Mouse (Mus musculus) C2C12 (cell line): Measurements from ENCODE around the gene Med12l. TPM values are rescaled to one million over a fixed set of nuclear protein-coding genes. Genes with fewer than 3 reads are reported as not detected.

Source experiments
- H3K27me3 ChIP-seq: one replicate; pipeline ENCODE4 v1.6.1; 2011; ENCODE audit not compliant: control insufficient read depth, insufficient read depth, insufficient read length
- H3K36me3 ChIP-seq: one replicate; pipeline ENCODE4 v1.6.1; 2011; ENCODE audit not compliant: control insufficient read depth, insufficient read depth
- H3K4me3 ChIP-seq: one replicate; pipeline ENCODE4 v1.5.1; 2011; ENCODE audit warnings: mild to moderate bottlenecking, control low read depth; ENCODE audit not compliant: poor library complexity, insufficient read depth, severe bottlenecking
- H3K79me2 ChIP-seq: one replicate; pipeline ENCODE4 v1.6.1; 2011; ENCODE audit not compliant: control insufficient read depth, insufficient read depth
- H3K79me3 ChIP-seq: one replicate; pipeline ENCODE4 v1.6.1; 2011; ENCODE audit warnings: low read depth, control low read depth
- H3ac ChIP-seq: one replicate; pipeline ENCODE3; 2011; ENCODE audit warnings: low read depth; ENCODE audit not compliant: control insufficient read depth, insufficient read length
- CEBPB ChIP-seq: IDR thresholded peaks from one replicate; pipeline ENCODE4 v1.6.1; 2011; ENCODE audit warnings: low read depth, mild to moderate bottlenecking, control low read depth, moderate library complexity
- CTCF ChIP-seq: IDR thresholded peaks from one replicate; pipeline ENCODE4 v1.5.1; 2011; ENCODE audit not compliant: control insufficient read depth, insufficient read depth, insufficient read length
- FOSL1 ChIP-seq: IDR thresholded peaks from one replicate; pipeline ENCODE4 v1.8.0; 2011; ENCODE audit warnings: mild to moderate bottlenecking, low read length; ENCODE audit not compliant: poor library complexity, insufficient read depth, severe bottlenecking
- MAX ChIP-seq: IDR thresholded peaks from one replicate; pipeline ENCODE4 v1.6.1; 2011; ENCODE audit warnings: mild to moderate bottlenecking, control low read depth
- MYOD1 ChIP-seq: IDR thresholded peaks from one replicate; pipeline ENCODE4 v1.6.1; 2011; ENCODE audit warnings: low read depth; ENCODE audit not compliant: control insufficient read depth, insufficient read length
- MYOG ChIP-seq: IDR thresholded peaks from one replicate; pipeline ENCODE4 v1.6.1; 2011; ENCODE audit not compliant: control insufficient read depth, insufficient read length; ENCODE audit errors: extremely low read depth
- USF1 ChIP-seq: IDR thresholded peaks from one replicate; pipeline ENCODE4 v1.6.1; 2011; ENCODE audit warnings: low read depth, mild to moderate bottlenecking, control low read depth, moderate library complexity
- polyA plus RNA-seq: library from polyadenylated mRNA; unstranded; fragments of >200 nt; fragmentation: generic; extraction: Trizol; gene quantifications from one replicate; pipeline ENCODE4 v1.2.1, GENCODE M21; 2012; ENCODE audit warnings: missing spikeins

The Med12l gene
- polyA plus RNA-seq, 1 experiment: not detected

DNA sequence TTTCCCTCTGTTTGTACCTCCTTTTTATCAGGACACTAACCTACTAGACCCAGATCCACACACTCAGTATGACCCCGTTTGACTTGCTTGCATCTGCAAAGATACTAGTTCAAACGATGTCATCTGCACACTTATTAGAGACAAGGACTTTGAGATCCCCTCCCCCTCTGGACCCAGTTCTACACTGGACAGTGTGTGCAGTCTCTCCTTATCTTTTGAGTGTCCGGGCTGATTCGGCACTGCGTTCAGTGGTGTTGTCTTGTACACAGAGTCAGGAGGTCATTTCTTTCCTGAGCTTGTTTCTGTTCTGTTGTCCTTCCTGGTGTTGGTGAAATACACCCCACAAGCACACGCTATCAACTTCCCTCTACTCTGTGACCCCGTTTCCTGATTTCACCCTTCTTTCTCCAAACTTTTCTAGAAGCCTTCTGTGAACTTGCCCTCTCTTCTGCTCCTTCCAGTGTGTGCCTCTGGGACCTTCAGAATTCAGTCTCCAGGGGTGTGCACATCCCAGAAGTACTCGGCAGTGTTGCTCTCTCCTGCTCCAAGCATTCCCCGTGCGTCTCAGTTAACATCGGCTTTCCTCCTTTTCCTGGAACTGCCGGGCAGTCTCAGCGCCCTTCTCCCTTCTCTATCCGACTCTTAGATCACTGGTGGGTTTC is 19.0 kb downstream of the Med12l start:
- Histone ChIP-seq H3K27me3 (peaks cover 19% of the 10 kb centered on the region), H3K36me3 (no peaks in the 10 kb centered on the region), H3K79me2 (no peaks in the 10 kb centered on the region), H3K79me3 (no peaks in the 10 kb centered on the region), H3ac (no peak overlapping the region), H3K4me3 (no peak overlapping the region)
- TF ChIP-seq MAX: no peak
- TF ChIP-seq FOSL1: no peak
- TF ChIP-seq MYOD1: no peak
- TF ChIP-seq USF1: no peak
- TF ChIP-seq MYOG: no peak
- no peak for TF ChIP-seq CTCF
- TF ChIP-seq CEBPB: no peak

DNA sequence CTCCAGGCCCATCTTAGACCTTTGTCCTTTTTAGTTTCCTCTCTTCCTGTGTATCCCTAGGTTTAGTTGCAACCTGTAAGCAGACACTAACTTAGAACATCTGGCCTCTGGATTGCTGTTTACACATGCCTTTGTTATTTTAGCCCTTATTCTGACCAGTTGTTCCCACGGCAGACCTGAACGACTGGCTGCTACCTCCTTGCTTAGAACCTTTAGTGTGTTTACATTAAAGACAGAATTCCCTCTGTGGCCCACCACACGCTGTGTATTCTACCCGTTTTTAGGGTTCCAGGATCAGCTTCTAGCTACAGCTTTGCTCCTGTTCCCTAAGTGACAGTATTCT is 19.5 kb downstream of the Med12l start:
- Histone ChIP-seq H3K79me2 (no peaks in the 10 kb centered on the region), H3K36me3 (no peaks in the 10 kb centered on the region), H3K79me3 (no peaks in the 10 kb centered on the region), H3ac (no peak overlapping the region), H3K4me3 (no peak overlapping the region), H3K27me3 (peaks cover 17% of the 10 kb centered on the region)
- TF ChIP-seq CEBPB (no peak), MYOG (no peak), FOSL1 (no peak)

DNA sequence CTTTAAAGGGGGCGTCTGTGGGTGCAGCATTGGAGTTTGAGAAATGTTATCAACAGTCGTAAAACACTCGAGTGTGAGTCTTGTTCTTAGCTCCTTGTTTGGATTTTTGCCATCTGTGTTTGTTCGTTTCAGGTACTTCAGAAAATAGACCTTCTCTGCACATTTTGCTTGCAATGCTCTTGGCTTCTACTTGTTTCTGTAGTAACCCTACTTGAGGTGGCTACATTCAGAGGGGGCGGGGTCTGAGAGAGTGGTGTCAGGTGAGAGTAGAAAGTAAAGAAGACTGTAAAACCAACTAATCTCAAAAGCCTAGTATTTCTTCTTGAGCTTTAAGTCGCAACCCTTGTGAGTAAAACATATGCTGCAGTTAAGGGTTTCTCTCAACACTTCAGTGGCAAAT is 23.1 kb downstream of the Med12l start:
- Histone ChIP-seq H3K79me3 (no peaks in the 10 kb centered on the region), H3K4me3 (no peak overlapping the region), H3K27me3 (peaks cover 7% of the 10 kb centered on the region), H3K36me3 (no peaks in the 10 kb centered on the region), H3ac (no peak overlapping the region), H3K79me2 (no peaks in the 10 kb centered on the region)
- TF ChIP-seq CEBPB (no peak), MYOG (no peak), CTCF (no peak), MAX (no peak), FOSL1 (no peak), USF1 (no peak), MYOD1 (no peak)

DNA sequence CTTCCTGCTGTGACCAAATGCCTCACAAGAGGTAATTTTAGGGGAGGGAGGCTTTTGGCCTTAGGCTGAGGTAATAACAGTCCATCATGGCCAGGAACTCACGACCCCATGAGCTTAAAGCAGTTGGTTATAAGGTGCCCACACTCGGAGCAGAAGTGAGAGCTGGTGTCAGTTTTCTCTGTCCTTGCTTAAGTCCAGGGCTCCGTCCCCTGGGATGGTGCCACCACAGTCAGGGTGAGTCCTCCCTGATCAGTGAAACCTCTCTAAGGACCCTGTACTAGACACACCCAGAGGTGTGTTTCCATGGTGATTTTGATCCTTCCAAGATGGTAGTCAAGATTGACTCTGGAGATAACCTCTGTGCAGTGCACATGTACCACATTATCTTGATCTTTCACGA is 25.4 kb downstream of the Med12l start:
- Histone ChIP-seq H3K36me3 (no peaks in the 10 kb centered on the region), H3K79me3 (no peaks in the 10 kb centered on the region), H3K4me3 (no peak overlapping the region), H3K79me2 (no peaks in the 10 kb centered on the region), H3K27me3 (no peaks in the 10 kb centered on the region), H3ac (no peak overlapping the region)
- no peak for TF ChIP-seq USF1
- TF ChIP-seq CTCF: no peak

DNA sequence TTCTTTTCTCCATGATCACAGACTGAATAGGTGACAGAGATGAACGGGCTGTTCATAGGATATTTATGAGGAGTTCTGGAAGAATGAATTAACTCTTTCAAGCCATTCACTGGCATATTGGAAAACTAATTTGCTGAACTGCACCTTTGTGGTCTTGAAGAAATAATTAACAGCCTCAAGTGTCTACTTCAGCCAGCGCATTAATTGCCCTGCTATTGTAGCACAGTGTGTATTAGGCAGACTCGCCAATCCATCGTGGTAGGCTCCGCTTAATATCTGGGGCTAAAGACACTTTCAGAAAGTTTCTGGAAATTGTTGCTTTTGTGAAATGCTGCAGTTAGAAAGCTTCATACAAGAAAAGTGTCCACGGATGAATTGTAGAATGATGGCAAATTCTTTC is 35.9 kb downstream of the Med12l start:
- no peaks in the 10 kb centered on the region for H3K36me3 ChIP-seq
- H3K27me3 ChIP-seq: no peaks in the 10 kb centered on the region
- TF ChIP-seq MYOG (no peak), CEBPB (no peak), CTCF (no peak), FOSL1 (no peak), USF1 (no peak), MAX (no peak), MYOD1 (no peak)
- no peak overlapping the region for H3ac ChIP-seq
- no peaks in the 10 kb centered on the region for H3K79me3 ChIP-seq
- H3K4me3 ChIP-seq: no peak overlapping the region
- no peaks in the 10 kb centered on the region for H3K79me2 ChIP-seq

DNA sequence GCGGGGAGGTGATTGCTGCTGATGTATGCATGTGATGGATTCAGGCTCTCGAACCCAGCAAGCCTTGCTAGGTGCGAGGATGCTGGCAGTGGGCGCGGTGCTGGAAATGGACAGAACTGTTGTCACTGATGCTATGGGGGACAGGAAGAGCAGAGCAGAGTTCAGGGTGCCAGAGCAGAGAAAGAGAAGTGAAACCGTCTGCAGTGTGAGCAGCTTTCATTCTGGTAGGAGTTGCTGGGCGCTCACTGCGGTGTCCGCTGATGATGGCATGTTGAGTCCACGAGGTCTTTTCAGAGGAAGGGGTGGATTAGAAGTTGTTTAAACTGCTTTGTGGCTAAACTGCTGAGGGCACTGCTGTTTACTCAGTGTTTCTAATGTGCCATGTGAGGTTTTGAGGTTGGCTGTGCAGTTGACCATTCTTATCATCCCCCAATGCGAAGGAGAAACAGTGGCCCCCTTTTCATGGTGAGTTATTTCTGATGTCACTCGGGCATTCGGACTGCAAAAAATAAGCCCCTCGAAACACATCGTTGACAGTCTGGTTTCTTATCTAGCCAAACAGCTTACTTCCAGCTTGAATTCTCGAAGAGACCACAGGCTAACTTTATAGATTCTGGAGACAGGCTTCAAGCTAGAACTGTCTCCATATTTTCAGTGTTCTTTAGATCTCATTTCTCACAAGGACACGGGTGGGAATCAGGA is 49.4 kb downstream of the Med12l start:
- no peaks in the 10 kb centered on the region for H3K79me2 ChIP-seq
- H3K27me3 ChIP-seq: no peaks in the 10 kb centered on the region
- TF ChIP-seq CTCF: no peak
- H3K79me3 ChIP-seq: no peaks in the 10 kb centered on the region
- H3K4me3 ChIP-seq: no peak overlapping the region
- H3K36me3 ChIP-seq: no peaks in the 10 kb centered on the region
- no peak overlapping the region for H3ac ChIP-seq
